Mouse (Mus musculus) G1E (cell line): ENCODE measurements around the gene Ferd3l.

Source experiments
- CTCF ChIP-seq: IDR thresholded peaks from 2 replicates; pipeline ENCODE4 v1.5.1; 2012; ENCODE audit warnings: low read depth, low read length, inconsistent platforms, mixed read lengths
- GATA1 ChIP-seq: IDR thresholded peaks from 2 replicates; pipeline ENCODE4 v1.6.1; 2012; ENCODE audit warnings: borderline replicate concordance, low read length, inconsistent platforms, mixed read lengths
- POLR2AphosphoS5 ChIP-seq: IDR thresholded peaks from 2 replicates; pipeline ENCODE4 v1.6.1; 2012; ENCODE audit warnings: low read depth, low read length, inconsistent platforms; ENCODE audit not compliant: insufficient replicate concordance
- TAL1 ChIP-seq: conservative IDR thresholded peaks from 2 replicates; pipeline ENCODE4 v1.6.1; 2012; ENCODE audit warnings: low read depth, low read length, inconsistent platforms, mixed read lengths

DNA sequence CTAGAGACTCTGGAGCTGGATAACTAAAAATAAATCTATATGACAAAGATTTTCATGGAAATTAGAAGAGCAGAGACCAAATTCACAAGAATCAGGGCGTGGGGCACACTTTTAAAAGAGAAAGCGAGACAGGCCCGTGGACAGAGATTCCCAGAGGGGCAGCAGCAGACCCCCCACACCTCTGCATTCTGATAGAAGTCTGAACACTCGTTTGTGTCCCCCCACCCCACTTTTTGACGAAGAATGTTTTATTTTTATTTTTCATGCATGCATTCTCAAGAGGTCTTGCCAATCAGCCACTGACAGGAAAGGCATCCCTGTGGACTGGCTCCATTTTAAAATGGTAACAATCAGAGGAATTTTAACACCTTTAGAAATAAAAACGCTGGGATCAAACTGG, 31.0 kb downstream of the Ferd3l start:
- TF ChIP-seq CTCF: no peak
- no peak for TF ChIP-seq GATA1
- TF ChIP-seq TAL1: no peak
- TF ChIP-seq POLR2AphosphoS5: no peak
